Mouse (Mus musculus): ENCODE measurements around the gene Rps6ka1. TPM values are rescaled to one million over a fixed set of nuclear protein-coding genes. Genes with fewer than 3 reads are reported as not detected.

Gene Rps6ka1
- total and polyA plus RNA-seq, 2 experiments from 2014 or later, result 5.9 to 8.0 TPM

- Histone ChIP-seq H3K4me3 (ENCODE audit: low read depth, low read length) (no peak overlapping the region), H3K4me2 (ENCODE audit: low read depth, low read length) (no peak overlapping the region), H3K27me3 (ENCODE audit: control insufficient read depth, insufficient read depth, low read length) (no peaks in the 10 kb centered on the region), H3K9ac (replicated peaks; ENCODE audit: low read depth, low read length) (no peak overlapping the region), H3K36me3 (replicated peaks; ENCODE audit: control insufficient read depth, insufficient read depth, low read length) (no peaks in the 10 kb centered on the region), H3K27ac (ENCODE audit: low read depth) (no peak overlapping the region), H3K9me3 (replicated peaks; ENCODE audit: control insufficient read depth, low read length) (no peaks in the 10 kb centered on the region), H3K4me1 (ENCODE audit: control insufficient read depth, insufficient read depth) (0 out of 2 replicates have a peak, but pooled peaks cover 4% of the 10 kb centered on the region)
- 85% methylated on average over 8 of the region's 8 CpGs for WGBS
- no peak for DNase-seq (ENCODE audit: low spot score)
- ATAC-seq (ENCODE audit: insufficient read depth, low read depth), result no peak
- TF ChIP-seq CTCF (IDR thresholded peaks at IDR 0.05; ENCODE audit: low read depth) (no peak), EP300 (IDR thresholded peaks at IDR 0.05; ENCODE audit: low read depth) (no peak)
Measured at GRCm38 (mm10) chr4:133884127-133884753, 3.4 kb downstream of the Rps6ka1 start.

- Histone ChIP-seq H3K4me2 (ENCODE audit: low read depth, low read length) (no peak overlapping the region), H3K27ac (ENCODE audit: low read depth) (no peak overlapping the region), H3K9ac (replicated peaks; ENCODE audit: low read depth, low read length) (no peak overlapping the region), H3K36me3 (replicated peaks; ENCODE audit: control insufficient read depth, insufficient read depth, low read length) (no peaks in the 10 kb centered on the region), H3K4me3 (ENCODE audit: low read depth, low read length) (no peak overlapping the region), H3K4me1 (ENCODE audit: control insufficient read depth, insufficient read depth) (peaks cover 1% of the 10 kb centered on the region; the same call in 1 of the 2 replicates), H3K9me3 (replicated peaks; ENCODE audit: control insufficient read depth, low read length) (no peaks in the 10 kb centered on the region), H3K27me3 (ENCODE audit: control insufficient read depth, insufficient read depth, low read length) (no peaks in the 10 kb centered on the region)
- WGBS, result 88% methylated on average over 3 of the region's 3 CpGs
- TF ChIP-seq EP300 (IDR thresholded peaks at IDR 0.05; ENCODE audit: low read depth), result no peak
- DNase-seq (ENCODE audit: low spot score), result no peak
- no peak for ATAC-seq (ENCODE audit: insufficient read depth, low read depth)
Measured at GRCm38 (mm10) chr4:133881851-133882250, 5.7 kb downstream of the Rps6ka1 start.

GRCm38 (mm10) chr4:133881399-133881798, 6.2 kb downstream of the Rps6ka1 start:
- 69% methylated on average over 4 of the region's 4 CpGs for WGBS
- H3K4me3 ChIP-seq (ENCODE audit: low read depth, low read length), result no peak overlapping the region
- TF ChIP-seq CTCF (IDR thresholded peaks at IDR 0.05; ENCODE audit: low read depth), result no peak
- DNase-seq (ENCODE audit: low spot score) (no peak), ATAC-seq (ENCODE audit: insufficient read depth, low read depth) (no peak)
- no peak overlapping the region for H3K4me2 ChIP-seq (ENCODE audit: low read depth, low read length)
- H3K36me3 ChIP-seq (replicated peaks; ENCODE audit: control insufficient read depth, insufficient read depth, low read length), result no peaks in the 10 kb centered on the region
- no peak overlapping the region for H3K9ac ChIP-seq (replicated peaks; ENCODE audit: low read depth, low read length)
- no peak overlapping the region for H3K27ac ChIP-seq (ENCODE audit: low read depth)
- no peaks in the 10 kb centered on the region; the same call in 1 of the 2 replicates for H3K4me1 ChIP-seq (ENCODE audit: control insufficient read depth, insufficient read depth)
- no peaks in the 10 kb centered on the region for H3K27me3 ChIP-seq (ENCODE audit: control insufficient read depth, insufficient read depth, low read length)
- H3K9me3 ChIP-seq (replicated peaks; ENCODE audit: control insufficient read depth, low read length), result no peaks in the 10 kb centered on the region

- no peak for TF ChIP-seq CTCF (IDR thresholded peaks at IDR 0.05; ENCODE audit: low read depth)
- TF ChIP-seq EP300 (IDR thresholded peaks at IDR 0.05; ENCODE audit: low read depth), result no peak
- ATAC-seq (ENCODE audit: insufficient read depth, low read depth), result peak; percentile 19; the same call in 1 of the 2 replicates
- no peaks in the 10 kb centered on the region for H3K36me3 ChIP-seq (replicated peaks; ENCODE audit: control insufficient read depth, insufficient read depth, low read length)
- H3K9ac ChIP-seq (replicated peaks; ENCODE audit: low read depth, low read length), result no peak overlapping the region
- no peaks in the 10 kb centered on the region for H3K27me3 ChIP-seq (ENCODE audit: control insufficient read depth, insufficient read depth, low read length)
- H3K4me2 ChIP-seq (ENCODE audit: low read depth, low read length), result no peak overlapping the region
- WGBS, result 49% methylated on average over 12 of the region's 12 CpGs
- H3K9me3 ChIP-seq (replicated peaks; ENCODE audit: control insufficient read depth, low read length), result no peaks in the 10 kb centered on the region
- peaks cover 4% of the 10 kb centered on the region; the same call in 1 of the 2 replicates for H3K4me1 ChIP-seq (ENCODE audit: control insufficient read depth, insufficient read depth)
- no peak overlapping the region for H3K4me3 ChIP-seq (ENCODE audit: low read depth, low read length)
- no peak for DNase-seq (ENCODE audit: low spot score)
- no peak overlapping the region for H3K27ac ChIP-seq (ENCODE audit: low read depth)
Measured at GRCm38 (mm10) chr4:133879145-133879902, 8.3 kb downstream of the Rps6ka1 start.

GRCm38 (mm10) chr4:133877850-133878755, 9.5 kb downstream of the Rps6ka1 start:
- H3K27me3 ChIP-seq (ENCODE audit: control insufficient read depth, insufficient read depth, low read length), result no peaks in the 10 kb centered on the region
- H3K4me3 ChIP-seq (ENCODE audit: low read depth, low read length), result no peak overlapping the region
- H3K9ac ChIP-seq (replicated peaks; ENCODE audit: low read depth, low read length), result no peak overlapping the region
- 87% methylated on average over 14 of the region's 14 CpGs for WGBS
- no peak overlapping the region for H3K4me2 ChIP-seq (ENCODE audit: low read depth, low read length)
- no peaks in the 10 kb centered on the region for H3K9me3 ChIP-seq (replicated peaks; ENCODE audit: control insufficient read depth, low read length)
- no peaks in the 10 kb centered on the region for H3K36me3 ChIP-seq (replicated peaks; ENCODE audit: control insufficient read depth, insufficient read depth, low read length)
- no peak overlapping the region for H3K27ac ChIP-seq (ENCODE audit: low read depth)
- DNase-seq (ENCODE audit: low spot score), result no peak
- no peak for TF ChIP-seq EP300 (IDR thresholded peaks at IDR 0.05; ENCODE audit: low read depth)
- TF ChIP-seq CTCF (IDR thresholded peaks at IDR 0.05; ENCODE audit: low read depth), result peak; percentile 29; the same call in 1 of the 2 replicates
- no peak for ATAC-seq (ENCODE audit: insufficient read depth, low read depth)
- peaks cover 4% of the 10 kb centered on the region; the same call in 1 of the 2 replicates for H3K4me1 ChIP-seq (ENCODE audit: control insufficient read depth, insufficient read depth)

Data from heart, postnatal 0 days (tissue).